Mouse (Mus musculus) lung, embryonic 16.5 days (tissue): Measurements from ENCODE around the gene Ndufs7. TPM values are rescaled to one million over a fixed set of nuclear protein-coding genes. Genes with fewer than 3 reads are reported as not detected.
A peak's percentile ranks its signal among the peaks of the same experiment; 100 is the strongest.
"Not testable (repeated sequence)": the region's sequence is repeated elsewhere in the genome, so short reads cannot be mapped to it uniquely, and the experiment has no call there.

Experiments
- ATAC-seq: fragments of 200-750 bp; cut with Nextera tagmentation; 2 replicates; pipeline ENCODE4 v1.8.0; 2017; ENCODE audit warnings: low read depth, mild to moderate bottlenecking, moderate library complexity
- H3K27ac ChIP-seq: fragments of 300-500 bp; sonication (generic); 2 replicates; pipeline ENCODE4 v1.5.1; 2014; ENCODE audit warnings: mild to moderate bottlenecking, control low read depth, low read length
- H3K27me3 ChIP-seq: fragments of 300-500 bp; sonication (generic); 2 replicates; pipeline ENCODE4 v1.6.1; 2014; ENCODE audit warnings: low read depth, low read length, mixed read lengths; ENCODE audit not compliant: control insufficient read depth, insufficient read depth
- H3K36me3 ChIP-seq: fragments of 300-500 bp; sonication (generic); 2 replicates; pipeline ENCODE4 v1.6.1; 2014; ENCODE audit warnings: low read length; ENCODE audit not compliant: control insufficient read depth, insufficient read depth
- H3K4me1 ChIP-seq: fragments of 300-500 bp; sonication (generic); replicated peaks from 2 replicates; pipeline ENCODE4 v1.6.1; 2014; ENCODE audit warnings: low read length, mixed read lengths; ENCODE audit not compliant: control insufficient read depth, insufficient read depth
- H3K4me2 ChIP-seq: fragments of 300-500 bp; sonication (generic); 2 replicates; pipeline ENCODE4 v1.6.1; 2014; ENCODE audit warnings: low read depth, low read length, control low read depth
- H3K4me3 ChIP-seq: fragments of 300-500 bp; sonication (generic); 2 replicates; pipeline ENCODE4 v1.5.1; 2014; ENCODE audit warnings: mild to moderate bottlenecking, low read length, control low read depth
- H3K9ac ChIP-seq: fragments of 300-500 bp; sonication (generic); 2 replicates; pipeline ENCODE4 v1.6.1; 2014; ENCODE audit warnings: low read length, control low read depth
- H3K9me3 ChIP-seq: fragments of 300-500 bp; sonication (generic); 2 replicates; pipeline ENCODE4 v1.6.1; 2016; ENCODE audit warnings: low read length; ENCODE audit not compliant: control insufficient read depth
- WGBS: fragments of 180-500 bp; shearing (Covaris S2); extraction: QIAGEN DNeasy Blood & Tissue Kit; methylation state at CpG from one replicate; pipeline ENCODE4 v1.1.7; 2014; 5-methylcytosine and 5-hydroxymethylcytosine counted together
- polyA plus RNA-seq: library from polyadenylated mRNA; unstranded; fragments of >200 nt; fragmentation: Nextera tagmentation; extraction: Ambion mirVana; gene quantifications from 2 replicates; pipeline ENCODE4 v1.2.1, GENCODE M21; 2015

Gene Ndufs7
- polyA plus RNA-seq, 1 experiment from 2014 or later = 313 TPM

GRCm38 (mm10) chr10:80237020-80237419 is 11.9 kb upstream of the Ndufs7 start:
- H3K27me3 ChIP-seq = no peaks in the 10 kb centered on the region
- H3K4me3 ChIP-seq = no peak overlapping the region
- peaks cover 4% of the 10 kb centered on the region; the same call in 1 of the 2 replicates for H3K4me1 ChIP-seq
- no peak for ATAC-seq
- H3K27ac ChIP-seq = no peak overlapping the region
- no peak overlapping the region for H3K4me2 ChIP-seq
- H3K9ac ChIP-seq = no peak overlapping the region
- WGBS = 87% methylated on average over 4 of the region's 4 CpGs
- H3K36me3 ChIP-seq = peaks cover 87% of the 10 kb centered on the region
- no peaks in the 10 kb centered on the region for H3K9me3 ChIP-seq

- Histone ChIP-seq H3K4me1 (no peaks in the 10 kb centered on the region; the same call in 1 of the 2 replicates), H3K9ac (no peak overlapping the region), H3K4me2 (no peak overlapping the region), H3K9me3 (no peaks in the 10 kb centered on the region), H3K4me3 (no peak overlapping the region), H3K27ac (no peak overlapping the region), H3K27me3 (no peaks in the 10 kb centered on the region), H3K36me3 (peaks cover 87% of the 10 kb centered on the region)
- WGBS = 89% methylated on average over 3 of the region's 3 CpGs
- ATAC-seq = no peak
Measured at GRCm38 (mm10) chr10:80238306-80238705, 10.6 kb upstream of the Ndufs7 start.

GRCm38 (mm10) chr10:80239791-80240190 is 9.1 kb upstream of the Ndufs7 start:
- WGBS = 81% methylated on average over 6 of the region's 6 CpGs
- Histone ChIP-seq H3K4me1 (no peaks in the 10 kb centered on the region), H3K9ac (no peak overlapping the region), H3K4me2 (no peak overlapping the region), H3K27me3 (no peaks in the 10 kb centered on the region), H3K27ac (no peak overlapping the region), H3K9me3 (no peaks in the 10 kb centered on the region), H3K36me3 (peaks cover 85% of the 10 kb centered on the region), H3K4me3 (no peak overlapping the region)
- ATAC-seq = no peak

GRCm38 (mm10) chr10:80242088-80242487 is 6.8 kb upstream of the Ndufs7 start:
- 64% methylated on average over 9 of the region's 9 CpGs for WGBS
- H3K9me3 ChIP-seq = no peaks in the 10 kb centered on the region
- H3K4me3 ChIP-seq = no peak overlapping the region
- H3K4me1 ChIP-seq = no peaks in the 10 kb centered on the region; the same call in 1 of the 2 replicates
- H3K27me3 ChIP-seq = no peaks in the 10 kb centered on the region
- ATAC-seq = no peak
- no peak overlapping the region for H3K4me2 ChIP-seq
- H3K36me3 ChIP-seq = peaks cover 68% of the 10 kb centered on the region
- no peak overlapping the region for H3K9ac ChIP-seq
- H3K27ac ChIP-seq = no peak overlapping the region

GRCm38 (mm10) chr10:80242607-80243006 is 6.3 kb upstream of the Ndufs7 start:
- H3K27me3 ChIP-seq = no peaks in the 10 kb centered on the region

GRCm38 (mm10) chr10:80244791-80245399 is 4.0 kb upstream of the Ndufs7 start:
- Histone ChIP-seq H3K4me2 (no peak overlapping the region), H3K36me3 (peaks cover 45% of the 10 kb centered on the region), H3K4me3 (no peak overlapping the region), H3K9ac (0 out of 2 replicates have a peak overlapping the region, but pooled peaks have one; percentile 10), H3K27ac (no peak overlapping the region), H3K4me1 (peaks cover under 1% of the 10 kb centered on the region), H3K9me3 (no peaks in the 10 kb centered on the region), H3K27me3 (no peaks in the 10 kb centered on the region)
- WGBS = 36% methylated on average over 5 of the region's 5 CpGs
- ATAC-seq = no peak

More at GRCm38 (mm10) chr10:80242607-80243006, 6.3 kb upstream of the Ndufs7 start:
- Histone ChIP-seq H3K9ac (no peak overlapping the region), H3K4me2 (no peak overlapping the region), H3K27ac (no peak overlapping the region), H3K9me3 (no peaks in the 10 kb centered on the region), H3K4me3 (no peak overlapping the region), H3K36me3 (peaks cover 63% of the 10 kb centered on the region), H3K4me1 (no peaks in the 10 kb centered on the region; the same call in 1 of the 2 replicates)
- 66% methylated on average over 3 of the region's 3 CpGs for WGBS
- ATAC-seq = no peak

- no peak for ATAC-seq
- Histone ChIP-seq H3K9me3 (no peaks in the 10 kb centered on the region), H3K9ac (peak overlapping the region; percentile 13; the same call in 1 of the 2 replicates), H3K27ac (no peak overlapping the region), H3K36me3 (peaks cover 38% of the 10 kb centered on the region), H3K4me3 (no peak overlapping the region), H3K4me2 (no peak overlapping the region), H3K27me3 (no peaks in the 10 kb centered on the region), H3K4me1 (peaks cover 8% of the 10 kb centered on the region)
- WGBS = 2% methylated on average over 4 of the region's 4 CpGs
Measured at GRCm38 (mm10) chr10:80245600-80245999, 3.3 kb upstream of the Ndufs7 start.

- peaks cover 9% of the 10 kb centered on the region for H3K4me1 ChIP-seq
- 47% methylated on average over 6 of the region's 6 CpGs for WGBS
- H3K36me3 ChIP-seq = peaks cover 17% of the 10 kb centered on the region
- H3K27me3 ChIP-seq = no peaks in the 10 kb centered on the region
- ATAC-seq = no peak
- H3K9ac ChIP-seq = no peak overlapping the region
- H3K9me3 ChIP-seq = no peaks in the 10 kb centered on the region
- H3K4me2 ChIP-seq = no peak overlapping the region
- no peak overlapping the region for H3K4me3 ChIP-seq
- H3K27ac ChIP-seq = no peak overlapping the region
Measured at GRCm38 (mm10) chr10:80247849-80248248, 1.1 kb upstream of the Ndufs7 start.

- H3K9ac ChIP-seq, H3K9me3 ChIP-seq, H3K27ac ChIP-seq, ATAC-seq, H3K4me1 ChIP-seq, H3K27me3 ChIP-seq: not testable (repeated sequence)
- H3K36me3 ChIP-seq = peaks cover 11% of the 10 kb centered on the region
- WGBS = 28% methylated on average over 3 of the region's 3 CpGs
- peak overlapping the region; percentile 52 for H3K4me2 ChIP-seq
- peak overlapping the region; percentile 86 for H3K4me3 ChIP-seq
Measured at GRCm38 (mm10) chr10:80248437-80248836, 484 bp upstream of the Ndufs7 start.
